1 mouse cellular context compared by ENCODE assay signal in the genomic region with DNA sequence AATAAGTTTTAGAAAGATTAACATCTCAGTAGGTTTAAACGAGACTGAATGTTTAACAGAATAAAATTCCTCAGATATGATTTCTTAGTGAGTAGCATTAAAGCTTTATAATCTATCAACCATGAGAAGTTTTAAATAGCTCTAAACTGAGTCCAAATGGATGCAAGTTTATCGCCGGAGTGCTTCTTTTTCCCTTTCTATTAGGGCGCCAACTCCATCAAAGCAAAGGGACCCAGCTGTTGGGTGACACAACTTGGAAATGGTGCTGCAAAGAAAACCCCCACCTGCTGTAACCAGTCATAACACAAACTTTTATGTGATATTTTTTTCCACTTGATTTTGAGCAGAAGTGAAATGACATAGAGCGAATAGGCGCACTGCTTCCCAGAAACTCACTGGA.
TF ChIP-seq lines count a peak whose summit lies in the region.

No protein-coding gene starts in this region.

TF ChIP-seq in CH12.LX, 34 proteins besides CTCF, POLR2A, EP300 and RAD21:
- TF ChIP-seq SMC3 (IDR thresholded peaks at IDR 0.05; ENCODE audit: low read depth, low read length) (no peak), TCF12 (IDR thresholded peaks at IDR 0.05; ENCODE audit: low read depth, low read length) (no peak), USF2 (conservative IDR thresholded peaks at IDR 0.05; ENCODE audit: low read depth, low read length) (no peak), ZC3H11A (IDR thresholded peaks at IDR 0.05; ENCODE audit: low read depth, low read length) (no peak), TBP (conservative IDR thresholded peaks at IDR 0.05; ENCODE audit: low read depth, low read length) (no peak), JUN (IDR thresholded peaks at IDR 0.05; ENCODE audit: insufficient read depth, low read depth, low read length) (peak; percentile 32; the same call in 1 of the 2 replicates), RCOR1 (conservative IDR thresholded peaks at IDR 0.05; ENCODE audit: low read depth, low read length) (no peak)
